Mouse (Mus musculus) frontal cortex, postnatal 25 days (tissue): ENCODE data around the gene Emp2.
A peak's percentile ranks its signal among the peaks of the same experiment; 100 is the strongest.
"Not testable (repeated sequence)": the region's sequence is repeated elsewhere in the genome, so short reads cannot be mapped to it uniquely, and the experiment has no call there.

Experiments
- DNase-seq, 2 experiments: peaks; one replicate each; pipeline ENCODE4 v3.0.0; 2022; ENCODE audit warnings: low spot score in 2 of 2

The Emp2 gene

DNA sequence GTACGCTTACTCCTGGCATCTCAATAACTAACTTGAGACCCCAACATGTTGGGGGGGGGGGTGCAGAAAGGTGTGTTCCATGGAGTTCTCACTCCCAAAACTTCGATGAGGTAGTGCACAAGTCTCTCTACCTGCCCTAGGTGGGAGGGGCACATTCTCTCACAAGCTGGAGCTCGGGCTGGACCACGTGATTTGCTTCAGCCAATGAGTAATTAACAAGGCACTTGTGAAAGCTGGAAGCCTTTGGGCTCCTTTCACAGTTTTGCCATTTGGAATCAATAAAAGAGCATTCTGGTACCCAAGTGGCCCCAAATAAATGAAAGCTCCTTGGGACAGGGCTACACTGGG, 3.4 kb upstream of the Emp2 start:
- no peak for DNase-seq

DNA sequence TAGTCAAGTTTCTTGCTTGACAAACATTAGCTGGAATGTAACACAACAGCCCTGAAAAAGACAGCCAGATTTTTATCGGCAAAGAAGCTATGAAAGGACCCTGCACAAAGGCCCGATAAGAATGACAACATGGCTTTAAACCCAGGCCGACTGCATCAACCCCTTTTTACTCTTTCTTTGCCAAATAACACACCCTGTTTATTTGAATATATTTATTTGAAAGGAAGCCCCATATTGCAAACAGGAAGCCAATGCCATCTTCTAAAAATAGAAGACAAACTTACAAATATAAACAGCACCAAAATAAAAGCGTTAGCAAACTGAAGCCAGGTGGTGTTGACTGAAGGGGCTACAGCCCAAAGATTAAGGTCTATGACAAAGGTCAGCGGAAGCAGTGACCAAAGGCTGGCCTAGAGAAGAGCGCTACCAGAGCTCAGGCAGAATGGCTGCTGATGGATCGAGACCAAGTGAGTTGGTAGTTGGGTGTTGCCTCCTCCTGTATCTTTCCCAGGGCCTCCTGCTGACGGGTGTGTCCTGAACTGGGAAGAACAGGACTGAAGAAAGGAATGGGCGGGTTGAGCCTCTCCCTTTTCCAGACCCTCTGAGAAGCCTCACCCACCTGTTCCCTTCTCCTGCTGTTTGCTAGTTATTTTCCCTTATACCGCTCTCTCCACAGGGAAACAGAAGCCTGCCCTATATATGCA, 2.9 kb upstream of the Emp2 start:
- DNase-seq: no peak

DNA sequence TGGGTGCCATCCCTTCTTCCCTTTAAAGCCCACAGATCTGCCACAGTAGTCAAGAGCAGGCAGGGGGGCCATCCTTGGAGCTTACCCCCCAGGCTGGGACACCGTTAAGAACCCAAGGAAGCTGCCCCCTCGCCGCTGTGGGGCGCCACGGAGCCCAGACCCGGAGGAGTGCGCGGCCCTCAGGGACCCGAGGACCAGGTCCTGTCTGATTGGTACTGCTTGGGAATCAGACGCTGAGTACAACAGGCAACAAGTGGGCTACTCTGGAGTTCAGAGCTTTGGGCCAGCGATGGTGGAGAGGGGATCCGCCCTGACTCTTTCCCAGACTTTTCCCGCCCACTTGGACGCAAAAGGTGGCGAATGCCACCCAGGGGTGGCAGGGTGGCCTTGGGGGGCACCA, 542 bp downstream of the Emp2 start:
- DNase-seq: no peak

DNA sequence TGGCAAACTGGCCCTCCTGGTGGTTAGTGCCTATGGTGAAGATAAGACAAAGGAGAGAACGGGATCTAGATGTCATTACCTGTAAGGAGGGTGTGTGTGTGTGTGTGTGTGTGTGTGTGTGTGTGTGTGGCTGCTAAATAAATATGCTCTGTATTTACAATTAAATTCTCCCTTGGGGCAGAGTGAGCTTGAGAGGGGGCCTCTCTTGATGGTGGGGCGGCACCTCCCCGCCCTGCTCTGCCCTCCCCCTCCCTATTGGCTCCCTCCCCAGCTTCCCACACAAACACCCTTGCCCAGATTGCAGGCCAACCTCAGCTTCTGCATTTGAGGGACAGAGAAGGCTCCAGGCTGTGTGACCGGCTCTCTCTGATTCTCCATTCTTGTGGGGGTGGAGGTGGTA, 1.8 kb downstream of the Emp2 start:
- DNase-seq: no peak

DNA sequence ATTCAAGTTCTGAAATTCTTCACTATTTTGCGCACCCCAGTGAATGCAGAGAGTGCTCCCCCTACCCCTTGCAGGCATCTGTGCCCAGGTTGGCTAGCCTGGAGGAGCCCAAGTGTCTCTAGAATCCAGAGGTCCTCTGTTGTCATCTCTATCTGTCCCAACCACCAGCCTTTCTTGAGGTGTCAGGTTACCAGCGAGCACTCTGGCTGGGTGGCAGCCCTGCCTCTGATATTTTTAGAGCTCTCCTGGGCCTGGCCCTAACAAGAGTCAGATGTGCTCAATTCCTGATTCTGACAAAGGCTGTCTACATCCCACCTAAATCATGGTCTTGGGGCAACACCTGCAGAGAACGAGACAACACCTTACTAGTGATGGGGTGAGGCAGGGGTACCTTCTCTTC, 2.7 kb downstream of the Emp2 start:
- DNase-seq: no peak

DNA sequence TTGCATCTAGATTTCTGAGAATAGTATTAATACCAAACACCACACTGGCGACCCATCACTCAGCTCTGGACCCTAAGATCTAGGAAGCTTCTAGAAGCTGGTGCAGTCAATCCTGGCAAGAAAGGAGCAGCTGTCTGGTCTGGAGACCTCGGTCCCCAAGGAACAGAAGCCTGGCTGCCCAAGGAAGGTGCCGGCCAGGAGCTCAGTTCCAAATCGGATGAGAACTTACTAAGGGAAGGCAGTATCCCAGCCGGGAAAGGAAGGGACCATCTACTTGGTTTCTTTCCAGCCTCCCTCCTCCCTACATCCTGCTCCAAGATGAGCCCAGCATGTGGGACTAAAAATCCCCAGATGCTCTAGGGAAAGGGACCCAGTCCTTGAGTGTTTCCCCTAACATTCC, 3.3 kb downstream of the Emp2 start:
- DNase-seq: no peak

DNA sequence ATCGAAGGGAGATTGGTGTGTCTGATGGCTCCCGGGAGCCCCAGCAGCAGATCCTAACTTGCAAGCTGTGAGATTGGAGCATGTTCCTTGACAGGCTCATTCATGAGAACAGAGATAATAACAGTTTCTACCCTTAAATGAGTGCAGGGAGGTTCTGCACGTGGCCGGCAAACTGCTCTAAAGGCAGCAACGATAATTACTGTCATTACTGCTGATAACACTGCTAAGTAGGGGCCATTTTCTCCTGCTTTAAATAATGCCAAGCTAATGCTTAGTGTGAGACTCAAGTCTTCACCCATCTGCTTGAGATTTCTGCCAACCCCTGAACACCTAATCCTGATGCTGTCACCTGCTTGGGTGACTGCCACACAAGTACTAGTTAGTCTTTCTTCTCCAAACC, 6.4 kb downstream of the Emp2 start:
- no peak for DNase-seq

DNA sequence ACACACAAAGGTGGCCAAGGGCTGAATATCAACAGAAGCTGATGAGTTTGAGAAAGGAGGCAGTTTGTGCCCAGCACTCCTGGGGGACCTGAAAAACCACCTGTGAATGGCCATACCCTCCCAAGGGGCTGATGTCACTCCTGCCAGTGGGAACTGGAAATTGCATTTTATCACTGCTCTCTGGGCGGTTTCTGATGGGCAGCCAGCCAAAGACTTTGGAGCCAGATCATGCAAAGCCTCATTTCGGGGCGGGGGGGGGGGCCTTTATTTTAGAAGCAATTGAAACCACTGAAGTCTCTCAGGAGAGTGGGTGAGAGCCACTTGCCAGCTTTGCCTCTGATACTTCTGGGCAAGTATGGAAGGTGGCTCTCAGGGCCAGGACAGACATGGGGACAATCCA, 7.7 kb downstream of the Emp2 start:
- no peak for DNase-seq

DNA sequence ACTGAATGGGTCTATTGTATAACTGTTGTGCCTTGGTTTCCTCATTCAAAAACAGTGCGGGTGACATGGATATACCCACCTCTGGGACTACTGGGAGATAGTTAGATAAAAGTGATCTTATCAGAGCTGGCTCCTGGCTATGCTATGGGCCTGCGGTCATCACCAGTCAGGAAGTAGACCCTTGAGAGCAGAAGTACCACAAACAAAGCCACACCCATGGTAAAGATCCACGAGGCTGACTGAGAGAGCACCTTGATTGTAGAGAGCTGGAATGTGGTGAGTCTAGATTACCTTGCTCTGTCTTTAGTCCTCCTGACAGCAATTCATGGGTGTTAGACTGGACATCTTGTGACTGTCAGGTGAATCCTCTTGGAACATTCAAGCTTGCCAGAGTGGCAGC, 12.4 kb downstream of the Emp2 start:
- DNase-seq: no peak

DNA sequence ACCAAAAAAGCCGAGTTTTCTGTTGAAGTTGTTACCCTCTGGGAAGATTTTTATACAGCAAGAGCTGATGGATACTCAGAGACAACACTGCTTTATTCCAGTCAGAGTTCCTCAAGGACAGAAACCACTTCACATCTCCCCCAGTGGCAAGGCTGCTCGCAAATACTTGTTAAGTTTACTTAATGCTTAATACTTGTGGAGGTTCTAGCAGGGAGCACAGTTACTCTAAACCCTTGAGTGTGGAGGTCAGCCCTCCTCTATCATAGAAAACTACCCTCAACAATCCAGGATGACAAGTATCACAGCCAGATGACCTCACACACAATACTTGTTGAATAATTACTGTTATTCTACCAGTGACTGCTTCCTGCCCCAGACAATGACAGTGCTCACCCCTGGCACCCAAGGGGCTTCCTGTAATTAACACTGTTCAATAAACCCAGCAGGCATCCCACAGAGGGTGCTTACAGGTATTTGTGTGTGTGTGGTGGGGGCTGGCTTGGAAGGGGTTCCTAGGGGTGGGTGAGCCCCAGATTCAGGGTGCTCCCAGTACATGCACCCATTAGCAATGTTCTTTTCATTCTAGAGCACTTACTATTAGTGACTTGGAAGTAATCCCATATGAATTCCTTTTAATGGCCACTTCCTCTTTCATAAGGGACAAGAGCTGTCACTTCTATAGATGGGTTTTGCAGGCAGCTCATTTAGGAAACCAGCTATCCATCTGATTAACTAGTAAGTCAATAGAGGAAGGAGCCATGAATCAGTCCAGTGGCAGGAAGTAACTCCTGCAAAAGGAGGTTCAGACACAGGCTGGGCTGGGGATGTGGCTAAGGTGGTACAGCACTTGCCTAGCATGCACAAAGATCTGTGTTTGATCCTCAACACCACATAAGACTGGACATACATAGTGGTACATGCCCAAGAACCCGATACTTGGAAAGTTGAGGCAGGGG, 13.3 kb downstream of the Emp2 start:
- no peak for DNase-seq

DNA sequence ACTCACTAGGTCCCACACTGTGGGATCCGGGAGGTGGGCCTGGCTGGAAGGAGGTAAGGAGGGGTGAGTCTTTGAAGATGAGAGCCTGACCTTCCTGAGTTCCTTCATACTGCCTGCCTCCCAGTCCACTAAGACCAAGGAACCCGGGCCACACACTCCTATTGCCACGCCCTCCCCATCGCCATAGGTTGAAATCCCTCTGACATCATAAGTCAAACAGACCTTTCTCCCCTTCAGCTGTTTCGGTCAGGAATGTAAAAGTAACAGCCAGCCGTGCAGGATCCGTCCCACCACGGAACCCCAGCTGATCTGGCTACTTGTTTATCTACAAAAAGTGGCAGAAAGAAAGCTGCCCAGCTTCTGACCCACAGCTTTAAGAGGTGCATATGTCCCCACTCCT, 14.1 kb downstream of the Emp2 start:
- DNase-seq: no peak

DNA sequence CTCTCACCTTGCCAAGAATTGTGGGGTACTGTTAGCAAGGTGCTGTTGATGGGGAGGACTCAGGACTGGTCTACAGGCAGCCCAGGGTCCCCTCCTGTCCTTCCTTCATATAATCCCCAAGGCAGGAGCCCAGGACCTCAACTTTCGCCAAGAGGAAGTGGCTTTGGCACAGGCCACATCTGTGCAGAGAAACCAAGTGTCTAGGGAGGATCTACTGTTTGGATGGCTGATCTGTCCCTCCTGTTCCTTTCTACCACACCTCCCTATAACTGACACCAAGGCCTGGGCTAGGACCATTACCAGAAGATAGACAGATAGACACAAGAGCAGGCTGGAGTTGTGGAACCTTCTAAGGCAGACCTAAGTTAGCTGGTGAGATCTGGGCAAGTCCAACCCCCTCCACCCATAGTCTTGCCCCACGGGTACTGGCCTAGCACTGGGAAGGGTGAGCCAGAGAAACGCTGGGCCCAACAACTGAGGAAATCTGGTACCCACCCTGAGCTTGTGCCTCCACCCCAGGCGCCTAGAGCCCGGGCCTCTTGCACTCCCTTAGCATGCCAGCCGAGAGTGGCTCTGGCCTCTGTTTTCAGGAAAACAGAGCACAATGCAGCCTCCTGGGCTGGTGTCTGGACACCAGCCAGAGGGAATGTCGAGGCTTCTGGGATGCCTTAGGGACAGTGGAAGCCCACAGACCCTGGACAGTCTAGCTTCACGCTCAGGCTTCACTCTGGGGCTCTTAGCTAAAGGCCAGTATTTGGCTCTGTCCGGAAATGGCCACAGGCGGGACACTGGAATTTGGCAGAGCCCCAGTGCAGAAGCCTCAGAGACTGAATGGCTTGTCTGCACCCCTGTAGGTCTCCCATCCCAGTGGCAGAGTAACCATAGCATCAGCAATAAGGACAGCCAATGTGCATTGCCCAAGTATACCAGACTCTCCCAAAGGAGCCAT, 15.8 kb downstream of the Emp2 start:
- DNase-seq: no peak

DNA sequence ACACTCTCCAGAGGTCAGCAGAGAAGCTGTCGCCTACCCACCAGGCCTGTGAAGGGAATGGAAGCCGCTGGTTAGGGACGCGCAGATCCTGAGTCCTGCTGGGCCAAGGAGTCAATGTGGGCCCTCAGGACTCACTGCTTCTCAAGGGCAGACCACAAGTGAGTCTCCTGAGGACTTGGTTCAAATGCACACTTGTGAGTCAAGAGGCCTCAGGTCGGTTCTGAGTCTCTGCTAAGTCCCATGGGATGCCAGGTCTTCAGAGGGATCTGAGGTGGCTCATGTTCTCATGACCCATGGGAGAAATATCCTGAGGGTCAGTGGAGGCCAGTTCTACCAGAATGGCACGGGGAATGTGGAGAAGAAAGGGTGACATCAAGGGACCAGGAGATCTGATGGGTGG, 25.7 kb downstream of the Emp2 start:
- no peak for DNase-seq

DNA sequence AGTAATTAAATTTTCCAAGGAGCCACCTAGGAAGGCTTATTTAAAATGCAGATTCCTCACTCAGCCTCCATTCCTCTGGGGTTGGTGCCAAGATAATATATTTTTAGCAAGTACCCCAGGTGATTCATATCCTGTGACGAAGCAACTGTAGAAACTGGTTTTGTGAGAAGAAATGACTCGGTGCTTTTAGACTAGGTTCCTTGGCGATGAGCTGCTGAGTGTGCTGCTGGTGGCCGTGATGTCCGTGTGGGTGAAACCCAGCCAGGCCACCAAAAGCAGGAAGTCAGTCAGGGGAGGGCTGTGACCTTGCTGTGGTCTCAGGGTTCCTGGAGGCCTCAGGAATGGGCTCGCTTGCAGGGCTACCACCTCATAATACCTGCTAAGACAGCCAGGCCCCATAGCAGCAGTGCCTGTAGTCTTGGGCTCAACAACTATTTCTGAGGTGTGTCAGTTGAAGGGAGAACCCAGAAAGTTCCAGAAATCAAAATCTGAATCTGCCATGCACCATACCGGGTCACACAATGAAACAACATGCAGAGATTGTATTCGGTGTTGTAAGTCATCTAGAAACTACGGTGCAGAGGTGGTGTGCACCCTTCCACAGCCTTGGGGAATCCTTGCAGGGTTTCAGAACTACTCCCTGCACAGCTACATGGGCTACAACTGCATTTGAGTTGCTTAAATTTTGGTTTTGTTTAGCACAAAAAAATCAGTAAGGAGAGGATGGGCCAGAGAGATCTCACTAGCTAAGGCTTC, 27.1 kb downstream of the Emp2 start:
- no peak for DNase-seq

DNA sequence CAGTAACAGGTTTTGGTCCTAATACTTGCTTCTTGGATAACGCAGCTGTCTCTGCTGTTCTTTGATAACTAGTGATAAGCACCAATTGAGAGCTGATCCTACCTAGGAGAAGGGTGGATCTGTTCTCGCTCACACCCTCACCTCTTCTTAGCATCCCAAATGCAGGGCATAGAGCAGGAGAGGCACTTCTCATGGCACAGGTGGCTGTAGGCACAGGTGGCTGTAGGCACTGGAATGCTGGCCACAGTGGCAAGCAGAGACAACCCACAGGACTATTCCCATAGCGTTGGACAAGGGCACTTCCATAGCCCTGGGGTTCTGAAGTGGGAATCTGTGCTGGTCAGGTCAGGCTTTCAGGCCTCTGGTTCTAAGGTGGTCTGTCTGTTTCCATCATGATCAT, 31.9 kb downstream of the Emp2 start:
- DNase-seq: no peak

DNA sequence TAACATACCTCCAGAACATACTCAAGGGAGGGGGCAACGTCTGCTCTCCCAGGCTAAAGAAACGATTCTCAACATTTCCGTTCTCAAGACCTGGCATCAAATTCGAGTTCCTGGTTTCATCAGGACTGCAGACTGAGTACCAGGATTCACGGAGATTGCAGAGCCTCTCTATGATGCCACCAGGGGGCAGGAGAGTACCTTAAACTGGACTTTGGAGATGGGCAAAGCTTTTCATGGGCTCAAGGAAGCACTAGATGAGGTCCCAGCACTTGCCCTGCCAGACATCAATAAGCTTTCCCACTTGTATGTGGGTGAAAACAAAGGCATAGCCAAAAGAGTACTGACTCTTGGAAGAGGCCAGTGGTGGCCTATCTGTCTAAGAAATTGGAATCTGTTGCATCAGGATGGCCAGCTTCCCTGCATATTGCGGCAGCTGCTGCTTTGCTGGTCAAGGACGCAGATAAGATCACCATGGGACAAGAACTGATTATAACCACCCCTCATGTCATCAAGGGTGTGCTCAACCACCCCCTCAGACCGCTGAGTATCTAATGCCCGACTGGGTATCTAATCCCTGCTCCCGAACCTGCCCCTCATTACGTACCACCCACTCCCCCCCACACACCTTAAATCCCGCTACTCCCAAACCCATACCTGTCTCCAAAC, 33.3 kb downstream of the Emp2 start:
- DNase-seq: peak; percentile 77 to 90

DNA sequence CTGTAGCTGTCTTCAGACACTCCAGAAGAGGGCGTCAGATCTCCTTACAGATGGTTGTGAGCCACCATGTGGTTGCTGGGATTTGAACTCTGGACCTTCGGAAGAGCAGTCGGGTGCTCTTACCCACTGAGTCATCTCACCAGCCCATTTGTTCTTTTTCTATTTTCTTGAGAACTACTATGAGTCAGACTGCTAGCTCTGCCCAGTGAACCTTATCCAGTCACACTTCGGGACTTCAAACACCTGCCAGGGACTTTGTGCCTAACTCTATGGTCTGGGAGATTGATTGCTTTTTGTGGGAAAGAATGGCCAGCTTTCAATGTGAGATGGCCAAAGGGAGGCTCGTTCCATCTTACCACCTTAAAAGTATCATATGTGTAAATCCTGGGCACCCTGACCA, 37.0 kb downstream of the Emp2 start:
- DNase-seq: not testable (repeated sequence)

DNA sequence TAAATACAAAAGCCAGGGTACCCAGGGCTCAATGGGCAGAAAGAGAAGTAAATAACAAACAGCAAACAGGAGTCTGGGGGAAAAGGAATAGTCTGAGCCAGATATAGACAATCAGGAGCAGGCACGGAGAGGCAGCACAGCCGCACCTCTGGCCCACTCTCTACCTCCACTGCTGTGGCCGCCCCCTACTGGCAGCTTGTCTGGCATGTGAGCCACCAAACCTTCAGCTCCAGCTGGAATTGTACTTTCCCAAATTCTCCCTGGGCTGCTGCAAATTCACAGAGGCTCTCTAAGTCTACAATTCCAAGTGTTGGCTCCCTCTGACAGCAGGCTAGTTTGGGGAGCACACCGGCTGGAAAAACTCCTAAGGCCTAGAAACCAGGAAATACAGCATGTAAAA, 39.3 kb downstream of the Emp2 start:
- no peak for DNase-seq

DNA sequence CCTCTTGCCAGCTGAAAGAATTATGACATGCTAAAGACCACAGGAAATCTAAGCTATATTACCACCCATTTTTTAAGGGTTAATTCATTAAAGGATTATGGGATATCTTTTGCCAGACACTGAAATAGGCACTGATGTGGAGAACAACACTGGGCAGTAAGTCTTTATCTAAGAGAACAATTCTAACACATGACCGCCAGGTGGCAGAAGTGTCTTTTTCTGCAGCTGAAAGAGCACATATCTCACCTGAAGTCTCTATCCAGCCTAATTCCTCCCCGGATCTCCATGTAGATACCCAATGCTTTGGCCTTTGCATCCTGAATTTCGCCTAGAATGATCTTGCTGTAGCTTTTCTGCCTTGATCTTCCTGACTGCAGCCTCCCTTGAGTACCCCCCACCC, 41.5 kb downstream of the Emp2 start:
- DNase-seq: peak in 1 of 2 experiments; percentile 34

DNA sequence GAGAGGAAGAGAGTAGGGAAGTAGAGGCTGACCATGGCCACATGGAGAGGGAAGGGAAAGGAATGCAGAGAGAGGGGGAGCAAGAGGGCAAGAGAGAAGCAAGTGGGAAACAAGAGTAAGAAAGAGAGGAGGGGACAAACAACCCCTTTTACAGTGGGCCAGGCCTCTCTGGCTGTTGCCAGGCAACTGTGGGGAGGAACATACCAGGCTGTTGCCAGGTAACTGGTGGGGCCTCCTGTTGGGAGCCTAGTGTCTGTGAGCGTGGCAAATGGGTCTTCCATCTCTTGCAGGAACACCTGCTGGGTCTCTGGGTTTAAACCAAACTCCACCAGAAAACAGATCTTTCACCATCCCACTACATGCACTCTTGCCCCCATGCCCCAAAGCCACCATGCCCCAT, 59.8 kb downstream of the Emp2 start:
- DNase-seq: no peak

DNA sequence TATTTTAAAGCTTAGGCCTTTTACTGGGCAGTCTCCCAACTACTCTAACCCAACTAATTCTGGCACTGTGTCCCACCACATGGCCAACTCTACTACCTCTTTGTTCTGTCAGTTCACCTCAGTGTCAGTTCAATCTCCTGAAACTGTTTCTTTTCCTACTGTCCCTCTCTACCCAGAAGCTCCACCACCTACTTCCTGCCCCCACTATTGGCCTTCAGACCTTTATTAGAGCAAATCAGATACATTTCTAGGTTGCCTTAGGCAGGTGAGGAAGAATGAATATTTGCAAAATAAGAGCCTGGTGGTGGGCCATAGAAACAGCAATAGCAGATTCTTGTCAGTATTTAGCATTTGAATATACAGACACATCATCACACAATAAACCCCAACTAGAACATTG, 77.2 kb downstream of the Emp2 start:
- DNase-seq: no peak
